Mouse (Mus musculus): ENCODE results near the gene Abca9.

GRCm38 (mm10) chr11:110101437-110101836 is 66.6 kb downstream of the Abca9 start:
- no peak for TF ChIP-seq ZKSCAN1 (IDR thresholded peaks at IDR 0.05; ENCODE audit: low read depth, low read length)
- no peak for TF ChIP-seq CTCF (IDR thresholded peaks at IDR 0.05 in 2 of 3, conservative IDR thresholded peaks at IDR 0.05 in 1 of 3; ENCODE audit: control insufficient read depth in 1 of 3, insufficient read depth in 1 of 3, low read depth in 2 of 3, low read length in 3 of 3, poor library complexity in 1 of 3, severe bottlenecking in 1 of 3)
- TF ChIP-seq MXI1 (IDR thresholded peaks at IDR 0.05; ENCODE audit: low read depth, low read length): no peak
- TF ChIP-seq JUND (IDR thresholded peaks at IDR 0.05; ENCODE audit: low read depth, low read length): no peak
- no peak for TF ChIP-seq TCF12 (IDR thresholded peaks at IDR 0.05; ENCODE audit: low read depth, low read length)
- TF ChIP-seq HCFC1 (IDR thresholded peaks at IDR 0.05; ENCODE audit: low read depth, low read length): no peak
- no peak for TF ChIP-seq MAFK (IDR thresholded peaks at IDR 0.05; ENCODE audit: borderline replicate concordance, low read depth, low read length)
- no peak for TF ChIP-seq POLR2A (IDR thresholded peaks at IDR 0.05; ENCODE audit: control insufficient read depth in 1 of 2, insufficient read depth in 1 of 2, low read depth in 1 of 2, low read length in 2 of 2, poor library complexity in 1 of 2)
- no peak for TF ChIP-seq TAL1 (IDR thresholded peaks at IDR 0.05; ENCODE audit: low read length)
- no peak for TF ChIP-seq CHD2 (IDR thresholded peaks at IDR 0.05; ENCODE audit: low read length)
- TF ChIP-seq SMC3 (IDR thresholded peaks at IDR 0.05; ENCODE audit: low read depth, low read length): no peak
- TF ChIP-seq MAX (IDR thresholded peaks at IDR 0.05; ENCODE audit: low read length): no peak
